Mouse (Mus musculus): Measurements from ENCODE around the gene Dhfr. TPM values are rescaled to one million over a fixed set of nuclear protein-coding genes. Genes with fewer than 3 reads are reported as not detected.

The Dhfr gene
- polyA plus RNA-seq, 1 experiment from 2014 or later: 28.5 TPM

GRCm38 (mm10) chr13:92427351-92427855, 72.9 kb downstream of the Dhfr start:
- H3K4me3 ChIP-seq (ENCODE audit: low read depth, low read length): no peak overlapping the region
- no peak overlapping the region for H3K27ac ChIP-seq (replicated peaks; ENCODE audit: low read depth, low read length)
- peak overlapping the region; percentile 99; the same call in 1 of the 2 replicates for H3K4me2 ChIP-seq (ENCODE audit: low read depth, severe bottlenecking)
- ATAC-seq (ENCODE audit: insufficient number of reproducible peaks, low FRiP score, low TSS enrichment, low read depth) (no peak), DNase-seq (ENCODE audit: low spot score) (no peak)
- H3K9ac ChIP-seq (ENCODE audit: low read length): no peak overlapping the region
- H3K9me3 ChIP-seq (ENCODE audit: control insufficient read depth, low read length): no peaks in the 10 kb centered on the region
- H3K4me1 ChIP-seq (ENCODE audit: control insufficient read depth, insufficient read depth, low read length): 0 out of 2 replicates have a peak, but pooled peaks cover 8% of the 10 kb centered on the region
- H3K36me3 ChIP-seq (ENCODE audit: control insufficient read depth, insufficient read depth, low read length): no peaks in the 10 kb centered on the region
- 46% methylated on average over 4 of the region's 4 CpGs for WGBS
- peaks cover 38% of the 10 kb centered on the region for H3K27me3 ChIP-seq (ENCODE audit: control insufficient read depth, insufficient read depth, low read length)

Other genes with a start within 250 kb of the Dhfr start
- 0.05 TPM in 1 of 2 replicates, not detected in the other for gene Rasgrf2, start 223.1 kb upstream of the Dhfr start, polyA plus RNA-seq (2014; fragmentation: Nextera tagmentation; extraction: Ambion mirVana)
- gene Gm20379, start 48.7 kb upstream of the Dhfr start, polyA plus RNA-seq (2014; fragmentation: Nextera tagmentation; extraction: Ambion mirVana): 1.3 and 1.6 TPM in 2 replicates
- gene Msh3, start 277 bp downstream of the Dhfr start, polyA plus RNA-seq (2014; fragmentation: Nextera tagmentation; extraction: Ambion mirVana): 44.3 and 47.3 TPM in 2 replicates
- 0.09 and 0.10 TPM in 2 replicates for gene Ankrd34b, start 71.2 kb downstream of the Dhfr start, polyA plus RNA-seq (2014; fragmentation: Nextera tagmentation; extraction: Ambion mirVana)
- gene Fam151b, start 129.3 kb downstream of the Dhfr start, polyA plus RNA-seq (2014; fragmentation: Nextera tagmentation; extraction: Ambion mirVana): 0.25 TPM in 1 of 2 replicates, not detected in the other
- 16.1 and 18.0 TPM in 2 replicates for gene Zfyve16, start 176.1 kb downstream of the Dhfr start, polyA plus RNA-seq (2014; fragmentation: Nextera tagmentation; extraction: Ambion mirVana)
- not detected in 2 replicates for gene Spz1, start 221.4 kb downstream of the Dhfr start, polyA plus RNA-seq (2014; fragmentation: Nextera tagmentation; extraction: Ambion mirVana)

Measured in limb, embryonic 11.5 days (tissue).